Mouse (Mus musculus) intestine, embryonic 16.5 days (tissue): ENCODE measurements around the gene Rwdd4a. TPM values are rescaled to one million over a fixed set of nuclear protein-coding genes. Genes with fewer than 3 reads are reported as not detected.

Source experiments
- ATAC-seq: fragments of 200-750 bp; cut with Nextera tagmentation; 2 replicates; pipeline ENCODE4 v1.8.0; 2017; ENCODE audit warnings: moderate TSS enrichment, moderate library complexity
- H3K27ac ChIP-seq: fragments of 300-500 bp; sonication (generic); 2 replicates; pipeline ENCODE4 v1.5.1; 2014; ENCODE audit warnings: mild to moderate bottlenecking, low read length
- H3K27me3 ChIP-seq: fragments of 300-500 bp; sonication (generic); replicated peaks from 2 replicates; pipeline ENCODE4 v1.6.1; 2014; ENCODE audit warnings: low read length, control low read depth, mixed read lengths; ENCODE audit not compliant: control insufficient read depth, insufficient read depth
- H3K36me3 ChIP-seq: fragments of 300-500 bp; sonication (generic); 2 replicates; pipeline ENCODE4 v1.6.1; 2014; ENCODE audit warnings: low read length, control low read depth; ENCODE audit not compliant: control insufficient read depth, insufficient read depth
- H3K4me1 ChIP-seq: fragments of 300-500 bp; sonication (generic); 2 replicates; pipeline ENCODE4 v1.6.1; 2014; ENCODE audit warnings: low read length, control low read depth, mixed read lengths; ENCODE audit not compliant: control insufficient read depth, insufficient read depth
- H3K4me2 ChIP-seq: fragments of 300-500 bp; sonication (generic); 2 replicates; pipeline ENCODE4 v1.6.1; 2014; ENCODE audit warnings: low read depth, low read length, control low read depth
- H3K4me3 ChIP-seq: fragments of 300-500 bp; sonication (generic); 2 replicates; pipeline ENCODE4 v1.5.1; 2014; ENCODE audit warnings: mild to moderate bottlenecking, low read length
- H3K9ac ChIP-seq: fragments of 300-500 bp; sonication (generic); 2 replicates; pipeline ENCODE4 v1.6.1; 2014; ENCODE audit warnings: low read depth, low read length
- H3K9me3 ChIP-seq: fragments of 300-500 bp; sonication (generic); 2 replicates; pipeline ENCODE4 v1.6.1; 2016; ENCODE audit warnings: low read length, control low read depth; ENCODE audit not compliant: control insufficient read depth
- WGBS: fragments of 180-500 bp; shearing (Covaris S2); extraction: QIAGEN DNeasy Blood & Tissue Kit; methylation state at CpG from one replicate; pipeline ENCODE4 v1.1.7; 2014; 5-methylcytosine and 5-hydroxymethylcytosine counted together
- polyA plus RNA-seq: library from polyadenylated mRNA; unstranded; fragments of >200 nt; fragmentation: Nextera tagmentation; extraction: Ambion mirVana; gene quantifications from 2 replicates; pipeline ENCODE4 v1.2.1, GENCODE M21; 2015

Rwdd4a gene
- polyA plus RNA-seq, 1 experiment from 2014 or later: 34.9 TPM

DNA sequence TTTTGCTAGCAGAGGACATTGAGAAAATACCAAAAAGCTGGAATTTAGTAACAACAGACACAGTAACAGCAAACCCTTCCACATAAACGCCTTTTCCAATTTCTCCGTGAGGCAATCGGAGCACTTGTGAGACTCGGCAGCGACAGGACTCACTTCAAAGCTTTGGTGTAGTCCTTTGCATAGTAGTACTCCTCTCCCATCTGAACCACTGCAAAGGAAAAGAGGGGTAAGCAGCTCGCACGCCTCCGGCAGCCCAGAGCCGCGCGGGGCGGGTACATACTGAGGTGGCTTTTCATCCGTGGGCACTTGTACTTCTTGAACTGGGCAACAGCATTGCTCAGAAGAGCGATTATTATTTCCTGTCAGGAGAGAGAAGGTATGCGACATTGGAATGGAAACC lies 19.9 kb upstream of the Rwdd4a start:
- Histone ChIP-seq H3K4me1 (no peaks in the 10 kb centered on the region), H3K9me3 (no peaks in the 10 kb centered on the region), H3K9ac (no peak overlapping the region), H3K27me3 (no peaks in the 10 kb centered on the region), H3K36me3 (peaks cover 8% of the 10 kb centered on the region), H3K27ac (no peak overlapping the region), H3K4me3 (no peak overlapping the region), H3K4me2 (no peak overlapping the region)
- no peak for ATAC-seq
- WGBS: 94% methylated on average over 15 of the region's 15 CpGs

- 96% methylated on average over 1 of the region's 1 CpGs for WGBS
- Histone ChIP-seq H3K27me3 (no peaks in the 10 kb centered on the region), H3K27ac (no peak overlapping the region), H3K4me2 (no peak overlapping the region), H3K36me3 (peaks cover 17% of the 10 kb centered on the region), H3K9me3 (no peaks in the 10 kb centered on the region), H3K9ac (no peak overlapping the region), H3K4me1 (peaks cover 6% of the 10 kb centered on the region; the same call in 1 of the 2 replicates), H3K4me3 (no peak overlapping the region)
- no peak for ATAC-seq
Observed at GRCm38 (mm10) chr8:47528094-47528493, 5.4 kb upstream of the Rwdd4a start.

GRCm38 (mm10) chr8:47538323-47538722 lies 4.9 kb downstream of the Rwdd4a start:
- 87% methylated on average over 4 of the region's 4 CpGs for WGBS

DNA sequence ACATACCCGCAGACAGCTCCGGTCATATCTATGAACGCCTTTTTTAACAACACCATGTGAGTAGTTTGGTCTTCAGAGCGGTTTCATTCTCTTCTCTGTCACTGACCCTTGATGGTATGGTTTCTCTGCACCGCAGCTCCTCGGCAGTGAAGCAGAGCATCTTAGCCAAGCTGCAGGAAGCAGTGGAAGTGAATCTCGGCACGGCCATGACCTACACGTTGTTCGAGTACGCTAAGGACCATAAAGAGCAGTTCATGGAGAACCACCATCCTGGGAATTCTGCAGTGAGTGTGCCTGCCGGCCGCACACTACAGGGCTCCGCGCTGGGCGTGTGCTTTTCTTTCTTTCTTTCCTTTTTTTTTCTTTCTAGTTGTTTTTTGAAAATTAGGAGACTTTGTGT lies 9.3 kb downstream of the Rwdd4a start:
- Histone ChIP-seq H3K9me3 (no peaks in the 10 kb centered on the region), H3K27ac (no peak overlapping the region), H3K4me1 (no peaks in the 10 kb centered on the region), H3K9ac (no peak overlapping the region), H3K4me2 (no peak overlapping the region), H3K27me3 (no peaks in the 10 kb centered on the region), H3K36me3 (peaks cover 16% of the 10 kb centered on the region), H3K4me3 (no peak overlapping the region)
- no peak for ATAC-seq
- 96% methylated on average over 16 of the region's 16 CpGs for WGBS

More at GRCm38 (mm10) chr8:47538323-47538722, 4.9 kb downstream of the Rwdd4a start:
- Histone ChIP-seq H3K27ac (no peak overlapping the region), H3K9ac (no peak overlapping the region), H3K4me2 (no peak overlapping the region), H3K9me3 (no peaks in the 10 kb centered on the region), H3K27me3 (no peaks in the 10 kb centered on the region), H3K36me3 (no peaks in the 10 kb centered on the region), H3K4me1 (peaks cover 3% of the 10 kb centered on the region), H3K4me3 (no peak overlapping the region)
- no peak for ATAC-seq

GRCm38 (mm10) chr8:47544094-47544493 lies 10.6 kb downstream of the Rwdd4a start:
- no peak overlapping the region for H3K27ac ChIP-seq
- H3K9me3 ChIP-seq: no peaks in the 10 kb centered on the region
- H3K9ac ChIP-seq: no peak overlapping the region
- no peak overlapping the region for H3K4me2 ChIP-seq
- peaks cover 26% of the 10 kb centered on the region for H3K36me3 ChIP-seq
- no peaks in the 10 kb centered on the region for H3K27me3 ChIP-seq
- 90% methylated on average over 5 of the region's 5 CpGs for WGBS
- H3K4me1 ChIP-seq: no peaks in the 10 kb centered on the region
- no peak for ATAC-seq
- no peak overlapping the region for H3K4me3 ChIP-seq

GRCm38 (mm10) chr8:47547102-47547501 lies 13.6 kb downstream of the Rwdd4a start:
- H3K9me3 ChIP-seq: no peaks in the 10 kb centered on the region
- H3K9ac ChIP-seq: no peak overlapping the region
- no peak overlapping the region for H3K4me3 ChIP-seq
- no peaks in the 10 kb centered on the region for H3K27me3 ChIP-seq
- H3K27ac ChIP-seq: no peak overlapping the region
- no peaks in the 10 kb centered on the region for H3K4me1 ChIP-seq
- WGBS: 95% methylated on average over 10 of the region's 10 CpGs
- peaks cover 34% of the 10 kb centered on the region for H3K36me3 ChIP-seq
- ATAC-seq: no peak
- no peak overlapping the region for H3K4me2 ChIP-seq

DNA sequence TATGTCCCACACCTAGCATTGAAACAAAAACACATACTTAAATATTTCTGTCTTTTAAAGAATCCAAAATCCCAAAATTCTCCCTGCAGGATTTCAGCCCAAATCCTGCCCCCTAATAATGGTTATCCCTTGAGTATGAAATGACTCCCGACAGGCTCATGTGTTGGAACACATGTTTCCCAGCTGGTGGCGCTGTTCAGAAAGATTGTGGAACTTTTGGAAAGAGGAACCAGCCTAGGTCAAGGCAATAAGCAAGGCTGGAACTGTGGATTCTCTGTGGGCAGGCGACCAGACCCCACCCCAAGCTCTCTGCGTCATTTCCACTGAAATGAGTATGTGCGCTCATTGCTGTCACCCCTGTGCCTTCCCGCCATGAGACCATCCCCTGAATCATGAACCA lies 20.1 kb downstream of the Rwdd4a start:
- peaks cover 13% of the 10 kb centered on the region; the same call in 1 of the 2 replicates for H3K36me3 ChIP-seq

DNA sequence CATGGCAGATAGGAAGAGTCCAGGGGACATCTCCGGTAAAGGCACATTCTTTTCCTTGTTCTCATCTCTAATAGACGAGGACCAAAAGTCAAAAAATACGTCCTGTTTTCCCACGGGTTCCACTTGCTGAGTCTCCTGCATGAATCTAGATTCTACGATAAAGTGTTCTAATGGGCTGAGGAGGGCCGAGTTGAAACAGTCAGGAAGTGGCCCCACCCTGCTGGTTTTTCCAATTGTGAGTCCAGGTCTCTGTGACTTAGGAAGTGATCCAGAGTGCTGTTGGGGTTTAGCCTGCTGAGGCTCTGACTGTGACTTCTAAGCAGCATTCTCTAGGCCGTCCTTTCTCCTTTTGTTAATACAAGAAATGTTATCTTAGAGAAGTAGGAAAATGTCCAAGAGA lies 23.0 kb downstream of the Rwdd4a start:
- no peak overlapping the region for H3K9ac ChIP-seq
- no peaks in the 10 kb centered on the region; the same call in 1 of the 2 replicates for H3K36me3 ChIP-seq
- no peak overlapping the region for H3K4me2 ChIP-seq
- no peaks in the 10 kb centered on the region for H3K4me1 ChIP-seq
- no peaks in the 10 kb centered on the region for H3K27me3 ChIP-seq
- H3K4me3 ChIP-seq: no peak overlapping the region
- ATAC-seq: no peak
- no peak overlapping the region for H3K27ac ChIP-seq
- 83% methylated on average over 7 of the region's 7 CpGs for WGBS
- H3K9me3 ChIP-seq: no peaks in the 10 kb centered on the region

More for the DNA sequence above, 20.1 kb downstream of the Rwdd4a start:
- Histone ChIP-seq H3K9me3 (no peaks in the 10 kb centered on the region), H3K27me3 (no peaks in the 10 kb centered on the region), H3K9ac (no peak overlapping the region), H3K4me1 (no peaks in the 10 kb centered on the region), H3K27ac (no peak overlapping the region), H3K4me2 (no peak overlapping the region), H3K4me3 (no peak overlapping the region)
- no peak for ATAC-seq
- whole genome bisulfite sequencing: 85% methylated on average over 6 of the region's 6 CpGs

DNA sequence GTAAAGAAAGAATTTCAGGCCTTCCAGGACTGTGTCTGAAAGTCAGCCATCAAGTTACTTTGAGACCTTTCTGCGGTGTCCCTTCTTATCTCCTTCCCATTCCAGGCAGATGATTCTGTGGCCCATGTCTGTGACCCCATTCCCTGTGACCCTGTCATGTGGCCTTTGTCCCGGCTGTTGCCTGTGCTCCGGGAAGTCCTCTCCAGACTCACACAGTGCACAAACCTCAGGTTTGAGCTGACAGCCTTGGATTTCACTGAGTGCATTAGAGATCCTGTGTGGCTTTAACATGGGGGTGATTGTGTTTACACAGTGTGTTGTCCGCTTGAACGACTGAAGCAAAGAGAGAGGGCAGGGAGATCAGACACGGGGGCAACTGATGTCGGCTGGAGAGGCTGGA lies 24.8 kb downstream of the Rwdd4a start:
- H3K36me3 ChIP-seq: no peaks in the 10 kb centered on the region
- H3K9ac ChIP-seq: no peak overlapping the region
- no peaks in the 10 kb centered on the region for H3K4me1 ChIP-seq
- no peaks in the 10 kb centered on the region for H3K9me3 ChIP-seq
- no peaks in the 10 kb centered on the region for H3K27me3 ChIP-seq
- no peak overlapping the region for H3K4me2 ChIP-seq
- no peak overlapping the region for H3K4me3 ChIP-seq
- H3K27ac ChIP-seq: no peak overlapping the region
- ATAC-seq: no peak
- WGBS: 37% methylated on average over 7 of the region's 7 CpGs

DNA sequence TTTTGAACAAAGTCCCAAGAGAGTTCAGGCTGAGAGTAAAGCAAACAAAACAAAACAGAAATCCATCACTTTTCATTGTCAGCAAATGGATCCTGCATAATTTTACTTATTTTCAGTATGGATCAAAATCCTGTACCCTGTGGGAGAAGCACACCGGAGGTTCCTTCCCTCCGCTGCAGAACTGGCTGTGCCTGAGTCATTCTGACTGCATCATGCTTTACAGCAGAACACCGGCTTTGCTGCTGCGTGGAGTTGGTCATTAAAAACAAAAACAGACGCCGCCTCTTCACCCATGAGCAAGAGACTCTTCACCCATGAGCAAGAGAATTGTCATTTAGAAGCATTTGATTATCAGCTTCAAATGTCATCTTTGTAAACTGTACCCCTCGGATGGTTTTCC lies 27.3 kb downstream of the Rwdd4a start:
- no peaks in the 10 kb centered on the region for H3K36me3 ChIP-seq
- no peak overlapping the region for H3K4me2 ChIP-seq
- no peaks in the 10 kb centered on the region for H3K9me3 ChIP-seq
- WGBS: 85% methylated on average over 7 of the region's 7 CpGs
- no peak overlapping the region for H3K4me3 ChIP-seq
- ATAC-seq: no peak
- H3K4me1 ChIP-seq: no peaks in the 10 kb centered on the region
- H3K27me3 ChIP-seq: no peaks in the 10 kb centered on the region
- no peak overlapping the region for H3K27ac ChIP-seq
- H3K9ac ChIP-seq: no peak overlapping the region
